Comparison of ENCODE assay signal across 24 mouse cellular contexts in genomic region chr9:60876531-60876930, GRCm38 (mm10).
A peak's percentile ranks its signal among the peaks of the same experiment; 100 is the strongest.
DNase-seq lines count a peak whose midpoint lies in the region; ATAC-seq and TF ChIP-seq lines count a peak whose summit lies in the region.
"Had no signal": no experiment of that assay in that cellular context is flagged by ENCODE, and none has a peak within 500 bp of the region (broad histone marks: within the 10 kb centered on the region; RNA-seq: fewer than 3 reads in every experiment).

No protein-coding gene starts in this region.

- WGBS in hindbrain, embryonic 14.5 days: 42% methylated on average over 8 of the region's 8 CpGs
- WGBS in hindbrain, embryonic 10.5 days: 82% methylated on average over 8 of the region's 8 CpGs
- WGBS in midbrain, embryonic 13.5 days: 43% methylated on average over 8 of the region's 8 CpGs
- WGBS in midbrain, embryonic 11.5 days: 83% methylated on average over 8 of the region's 8 CpGs
- WGBS in forebrain, embryonic 14.5 days: 6% methylated on average over 8 of the region's 8 CpGs
- WGBS in forebrain, postnatal 0 days: 12% methylated on average over 8 of the region's 8 CpGs

- no peaks in the 10 kb centered on the region for H3K27me3 ChIP-seq in hindbrain, embryonic 14.5 days (ENCODE audit: control insufficient read depth, insufficient read depth, low read length)
- no peaks in the 10 kb centered on the region for H3K27me3 ChIP-seq in hindbrain, embryonic 10.5 days (ENCODE audit: insufficient read depth, poor library complexity, severe bottlenecking)
- peaks cover 9% of the 10 kb centered on the region; the same call in 1 of the 2 replicates for H3K27me3 ChIP-seq in midbrain, embryonic 13.5 days
- H3K27me3 ChIP-seq in midbrain, embryonic 11.5 days (ENCODE audit: control insufficient read depth, insufficient read depth, low read length): no peaks in the 10 kb centered on the region
- H3K27me3 ChIP-seq in forebrain, embryonic 14.5 days (replicated peaks; ENCODE audit: control insufficient read depth, insufficient read depth, low read length): no peaks in the 10 kb centered on the region
- no peaks in the 10 kb centered on the region for H3K27me3 ChIP-seq in forebrain, postnatal 0 days (ENCODE audit: insufficient read depth, low read length)
- H3K27me3 ChIP-seq: embryonic facial prominence, embryonic 15.5 days; heart, embryonic 15.5 days; hindbrain, embryonic 15.5 days; limb, embryonic 13.5 days; neural tube, embryonic 12.5 days had no signal

- H3K4me3 ChIP-seq in hindbrain, embryonic 14.5 days (replicated peaks; ENCODE audit: low read length): no peak overlapping the region
- H3K4me3 ChIP-seq in hindbrain, embryonic 10.5 days: no peak overlapping the region
- H3K4me3 ChIP-seq in midbrain, embryonic 13.5 days (replicated peaks): no peak overlapping the region
- no peak overlapping the region for H3K4me3 ChIP-seq in midbrain, embryonic 11.5 days (ENCODE audit: low read depth, low read length)
- H3K4me3 ChIP-seq in forebrain, embryonic 14.5 days (ENCODE audit: low read depth, low read length): no peak overlapping the region
- H3K4me3 ChIP-seq in forebrain, postnatal 0 days (ENCODE audit: low read depth, low read length): no peak overlapping the region
- H3K4me3 ChIP-seq: embryonic facial prominence, embryonic 15.5 days; heart, embryonic 10.5 days; heart, embryonic 15.5 days; hindbrain, embryonic 15.5 days; limb, embryonic 13.5 days; myocyte; neural tube, embryonic 12.5 days had no signal

- H3K9ac ChIP-seq in hindbrain, embryonic 14.5 days: 0 out of 2 replicates have a peak overlapping the region, but pooled peaks have one; percentile 20
- no peak overlapping the region for H3K9ac ChIP-seq in midbrain, embryonic 13.5 days (replicated peaks)
- no peak overlapping the region for H3K9ac ChIP-seq in midbrain, embryonic 11.5 days (ENCODE audit: low read length)
- H3K9ac ChIP-seq in forebrain, embryonic 14.5 days (ENCODE audit: low read length): no peak overlapping the region
- H3K9ac ChIP-seq in forebrain, postnatal 0 days: no peak overlapping the region
- H3K9ac ChIP-seq: embryonic facial prominence, embryonic 15.5 days; heart, embryonic 15.5 days; hindbrain, embryonic 15.5 days; limb, embryonic 13.5 days; neural tube, embryonic 12.5 days had no signal

- ATAC-seq in hindbrain, embryonic 14.5 days (ENCODE audit: low FRiP score): no peak
- peak; percentile 53; the same call in 1 of the 2 replicates for ATAC-seq in midbrain, embryonic 13.5 days
- ATAC-seq in midbrain, embryonic 11.5 days (ENCODE audit: low FRiP score): no peak
- peak; percentile 86 for ATAC-seq in forebrain, embryonic 14.5 days
- ATAC-seq in forebrain, postnatal 0 days: peak; percentile 81
- ATAC-seq: CD4-positive, CD25-positive, alpha-beta regulatory T cell, adult 4 months had no signal

- no peaks in the 10 kb centered on the region; the same call in 1 of the 2 replicates for H3K36me3 ChIP-seq in hindbrain, embryonic 14.5 days (replicated peaks; ENCODE audit: control insufficient read depth, insufficient read depth)
- peaks cover 57% of the 10 kb centered on the region for H3K36me3 ChIP-seq in hindbrain, embryonic 10.5 days
- peaks cover 2% of the 10 kb centered on the region; the same call in 1 of the 2 replicates for H3K36me3 ChIP-seq in midbrain, embryonic 13.5 days
- peaks cover 2% of the 10 kb centered on the region; the same call in 1 of the 2 replicates for H3K36me3 ChIP-seq in midbrain, embryonic 11.5 days (ENCODE audit: control insufficient read depth, insufficient read depth, low read length)
- no peaks in the 10 kb centered on the region for H3K36me3 ChIP-seq in forebrain, embryonic 14.5 days (ENCODE audit: control insufficient read depth, insufficient read depth, low read length)
- H3K36me3 ChIP-seq in forebrain, postnatal 0 days (ENCODE audit: insufficient read depth): no peaks in the 10 kb centered on the region
- H3K36me3 ChIP-seq: hindbrain, embryonic 15.5 days had no signal

- H3K4me1 ChIP-seq in hindbrain, embryonic 14.5 days (replicated peaks; ENCODE audit: control insufficient read depth, insufficient read depth, low read length): peaks cover 23% of the 10 kb centered on the region
- H3K4me1 ChIP-seq in hindbrain, embryonic 10.5 days (replicated peaks): peaks cover 14% of the 10 kb centered on the region
- H3K4me1 ChIP-seq in midbrain, embryonic 13.5 days (replicated peaks): peaks cover 48% of the 10 kb centered on the region
- H3K4me1 ChIP-seq in midbrain, embryonic 11.5 days (ENCODE audit: control insufficient read depth, insufficient read depth, low read length): no peaks in the 10 kb centered on the region
- H3K4me1 ChIP-seq in forebrain, embryonic 14.5 days (ENCODE audit: control insufficient read depth, insufficient read depth, low read length): peaks cover 32% of the 10 kb centered on the region
- peaks cover 6% of the 10 kb centered on the region; the same call in 1 of the 2 replicates for H3K4me1 ChIP-seq in forebrain, postnatal 0 days (ENCODE audit: insufficient read depth)
- H3K4me1 ChIP-seq: embryonic facial prominence, embryonic 15.5 days; heart, embryonic 10.5 days; heart, embryonic 15.5 days; limb, embryonic 13.5 days had no signal

- intact Hi-C loops in heart, postnatal 36 days (cut with DNase I): no loop called here

- H3K9me3 ChIP-seq in hindbrain, embryonic 14.5 days (ENCODE audit: control insufficient read depth, low read length): no peaks in the 10 kb centered on the region
- H3K9me3 ChIP-seq in hindbrain, embryonic 10.5 days: no peaks in the 10 kb centered on the region
- H3K9me3 ChIP-seq in midbrain, embryonic 13.5 days: no peaks in the 10 kb centered on the region
- H3K9me3 ChIP-seq in midbrain, embryonic 11.5 days (ENCODE audit: control insufficient read depth, low read length): no peaks in the 10 kb centered on the region
- no peaks in the 10 kb centered on the region for H3K9me3 ChIP-seq in forebrain, embryonic 14.5 days (replicated peaks; ENCODE audit: control insufficient read depth, low read length)
- H3K9me3 ChIP-seq in forebrain, postnatal 0 days (ENCODE audit: low read length): no peaks in the 10 kb centered on the region
- H3K9me3 ChIP-seq: embryonic facial prominence, embryonic 15.5 days; heart, embryonic 10.5 days; heart, embryonic 15.5 days; hindbrain, embryonic 15.5 days; limb, embryonic 13.5 days; neural tube, embryonic 12.5 days had no signal

- H3K4me2 ChIP-seq in hindbrain, embryonic 14.5 days (replicated peaks): no peak overlapping the region
- H3K4me2 ChIP-seq in midbrain, embryonic 13.5 days (replicated peaks): no peak overlapping the region
- H3K4me2 ChIP-seq in midbrain, embryonic 11.5 days: no peak overlapping the region
- H3K4me2 ChIP-seq in forebrain, embryonic 14.5 days (ENCODE audit: low read length): peak overlapping the region; percentile 29; the same call in 1 of the 2 replicates
- H3K4me2 ChIP-seq in forebrain, postnatal 0 days (ENCODE audit: low read depth): peak overlapping the region; percentile 26; the same call in 1 of the 2 replicates
- H3K4me2 ChIP-seq: embryonic facial prominence, embryonic 15.5 days; heart, embryonic 15.5 days; hindbrain, embryonic 15.5 days; limb, embryonic 13.5 days; liver, embryonic 11.5 days; neural tube, embryonic 12.5 days had no signal

- H3K27ac ChIP-seq in hindbrain, embryonic 14.5 days: no peak overlapping the region
- H3K27ac ChIP-seq in hindbrain, embryonic 10.5 days: no peak overlapping the region
- no peak overlapping the region for H3K27ac ChIP-seq in midbrain, embryonic 13.5 days
- no peak overlapping the region for H3K27ac ChIP-seq in midbrain, embryonic 11.5 days (ENCODE audit: low read depth, low read length)
- H3K27ac ChIP-seq in forebrain, embryonic 14.5 days (ENCODE audit: low read depth, low read length): peak overlapping the region; percentile 77
- no peak overlapping the region for H3K27ac ChIP-seq in forebrain, postnatal 0 days (ENCODE audit: low read depth, low read length)
- H3K27ac ChIP-seq: embryonic facial prominence, embryonic 15.5 days; heart, embryonic 10.5 days; heart, embryonic 15.5 days; hindbrain, embryonic 15.5 days; limb, embryonic 13.5 days; neural tube, embryonic 12.5 days had no signal

- 0 out of 2 replicates have a peak, but pooled peaks have one; percentile 8 for TF ChIP-seq CTCF in forebrain, postnatal 0 days (IDR thresholded peaks at IDR 0.05; ENCODE audit: low read depth)

- DNase-seq in hindbrain, embryonic 14.5 days (ENCODE audit: low spot score): no peak
- DNase-seq in hindbrain, embryonic 10.5 days (ENCODE audit: low spot score): no peak
- no peak for DNase-seq in midbrain, embryonic 11.5 days (ENCODE audit: low spot score, missing footprints)
- DNase-seq in forebrain, embryonic 14.5 days (ENCODE audit: low spot score): peak; percentile 92
- peak; percentile 86 for DNase-seq in forebrain, postnatal 0 days
- DNase-seq in heart, postnatal 36 days: no peak
- DNase-seq: adrenal gland, postnatal 14 days; cerebellum, adult 11-12 months; cerebellum, postnatal 14 days; gastrocnemius, postnatal 25 days; heart, adult 11 months; kidney, adult 18-20 months; kidney, postnatal 36 days; thymus, postnatal 4 days had no signal

Comparison
In these comparisons a context has a peak if more than half of its experiments do, and no peak if none do; other contexts are left out.
1. ATAC-seq: peak in midbrain, embryonic 13.5 days (single experiment), forebrain, embryonic 14.5 days (single experiment) and forebrain, postnatal 0 days (single experiment); none in hindbrain, embryonic 14.5 days (single experiment) and midbrain, embryonic 11.5 days (single experiment).
2. DNase-seq: peak in forebrain, embryonic 14.5 days (single experiment) and forebrain, postnatal 0 days (single experiment); none in hindbrain, embryonic 14.5 days (single experiment), hindbrain, embryonic 10.5 days (single experiment), midbrain, embryonic 11.5 days (single experiment) and heart, postnatal 36 days (0 of 2).
3. H3K4me2 ChIP-seq: peak in forebrain, embryonic 14.5 days (single experiment) and forebrain, postnatal 0 days (single experiment); none in hindbrain, embryonic 14.5 days (single experiment), midbrain, embryonic 13.5 days (single experiment) and midbrain, embryonic 11.5 days (single experiment).